Mouse (Mus musculus) liver, postnatal 0 days (tissue): Measurements from ENCODE around the gene Dnm3. TPM values are rescaled to one million over a fixed set of nuclear protein-coding genes. Genes with fewer than 3 reads are reported as not detected.

ENCODE experiments used
- ATAC-seq: fragments of 200-750 bp; cut with Nextera tagmentation; 2 replicates; pipeline ENCODE4 v1.8.0; 2017; ENCODE audit warnings: mild to moderate bottlenecking, moderate library complexity
- DNase-seq: peaks from one replicate; pipeline ENCODE4 v3.0.0-alpha.2; 2016
- H3K27ac ChIP-seq: fragments of 300-500 bp; sonication (generic); 2 replicates; pipeline ENCODE4 v1.5.1; 2014; ENCODE audit warnings: antibody characterized with exemption, moderate library complexity, mild to moderate bottlenecking, low read depth
- H3K27me3 ChIP-seq: fragments of 300-500 bp; sonication (generic); 2 replicates; pipeline ENCODE4 v1.6.1; 2014; ENCODE audit warnings: low read length, control low read depth, mixed read lengths; ENCODE audit not compliant: insufficient read depth
- H3K36me3 ChIP-seq: fragments of 300-500 bp; sonication (generic); replicated peaks from 2 replicates; pipeline ENCODE4 v1.6.1; 2014; ENCODE audit warnings: mild to moderate bottlenecking, control low read depth, low read length, moderate library complexity, mixed read lengths; ENCODE audit not compliant: insufficient read depth
- H3K4me1 ChIP-seq: fragments of 300-500 bp; sonication (generic); 2 replicates; pipeline ENCODE4 v1.6.1; 2014; ENCODE audit warnings: antibody characterized with exemption, mild to moderate bottlenecking, control low read depth; ENCODE audit not compliant: insufficient read depth
- H3K4me2 ChIP-seq: fragments of 300-500 bp; sonication (generic); 2 replicates; pipeline ENCODE4 v1.6.1; 2014; ENCODE audit warnings: low read depth, mild to moderate bottlenecking, low read length, moderate library complexity, mixed read lengths
- H3K4me3 ChIP-seq: fragments of 300-500 bp; sonication (generic); 2 replicates; pipeline ENCODE4 v1.5.1; 2014; ENCODE audit warnings: low read depth, low read length
- H3K9ac ChIP-seq: fragments of 300-500 bp; sonication (generic); replicated peaks from 2 replicates; pipeline ENCODE4 v1.6.1; 2014; ENCODE audit warnings: mild to moderate bottlenecking, moderate library complexity
- H3K9me3 ChIP-seq: fragments of 300-500 bp; sonication (generic); 2 replicates; pipeline ENCODE4 v1.6.1; 2016; ENCODE audit warnings: mild to moderate bottlenecking, control low read depth, low read length, mixed read lengths
- CTCF ChIP-seq: sonication (generic); IDR thresholded peaks from 2 replicates; pipeline ENCODE4 v1.5.1; 2016; ENCODE audit warnings: antibody characterized with exemption, low read depth
- EP300 ChIP-seq: IDR thresholded peaks from 2 replicates; pipeline ENCODE4 v1.6.1; 2016; ENCODE audit warnings: antibody characterized with exemption, low read depth, mild to moderate bottlenecking
- WGBS: fragments of 180-500 bp; shearing (Covaris S2); extraction: QIAGEN DNeasy Blood & Tissue Kit; methylation state at CpG from one replicate; pipeline ENCODE4 v1.1.7; 2014; ENCODE audit not compliant: insufficient replicate concordance; 5-methylcytosine and 5-hydroxymethylcytosine counted together
- polyA plus RNA-seq: library from polyadenylated mRNA; unstranded; fragments of >200 nt; fragmentation: Nextera tagmentation; extraction: Ambion mirVana; gene quantifications from 2 replicates; pipeline ENCODE4 v1.2.1, GENCODE M21; 2015

The Dnm3 gene
- polyA plus RNA-seq, 1 experiment from 2014 or later = 0.14 TPM

DNA sequence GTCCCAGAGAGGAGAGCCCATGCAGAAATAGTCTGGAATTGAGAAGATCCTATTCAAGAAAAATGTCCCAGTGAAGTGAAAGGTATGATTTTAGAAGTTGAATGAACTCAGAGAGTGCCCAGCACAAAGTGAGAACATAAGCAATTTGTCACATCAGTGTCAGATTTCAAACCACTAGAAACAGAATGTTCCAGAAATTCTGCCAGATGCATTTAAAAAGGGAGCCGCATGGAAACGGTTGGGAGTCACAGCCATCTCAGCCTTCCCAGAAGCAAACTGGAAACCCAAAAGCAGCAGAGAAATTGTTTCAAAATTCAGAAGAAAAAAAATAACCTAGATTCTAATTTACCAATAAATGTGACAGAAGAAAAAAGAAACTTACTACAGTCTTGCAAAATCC lies 154.7 kb downstream of the Dnm3 start:
- no peak overlapping the region for H3K9ac ChIP-seq
- no peaks in the 10 kb centered on the region for H3K4me1 ChIP-seq
- no peak overlapping the region for H3K4me2 ChIP-seq
- H3K36me3 ChIP-seq = no peaks in the 10 kb centered on the region
- ATAC-seq (no peak), DNase-seq (no peak)
- H3K4me3 ChIP-seq = no peak overlapping the region
- no peak for TF ChIP-seq CTCF
- TF ChIP-seq EP300 = no peak
- H3K9me3 ChIP-seq = no peaks in the 10 kb centered on the region
- H3K27ac ChIP-seq = no peak overlapping the region
- no peaks in the 10 kb centered on the region for H3K27me3 ChIP-seq
- 65% methylated on average over 2 of the region's 2 CpGs for WGBS

DNA sequence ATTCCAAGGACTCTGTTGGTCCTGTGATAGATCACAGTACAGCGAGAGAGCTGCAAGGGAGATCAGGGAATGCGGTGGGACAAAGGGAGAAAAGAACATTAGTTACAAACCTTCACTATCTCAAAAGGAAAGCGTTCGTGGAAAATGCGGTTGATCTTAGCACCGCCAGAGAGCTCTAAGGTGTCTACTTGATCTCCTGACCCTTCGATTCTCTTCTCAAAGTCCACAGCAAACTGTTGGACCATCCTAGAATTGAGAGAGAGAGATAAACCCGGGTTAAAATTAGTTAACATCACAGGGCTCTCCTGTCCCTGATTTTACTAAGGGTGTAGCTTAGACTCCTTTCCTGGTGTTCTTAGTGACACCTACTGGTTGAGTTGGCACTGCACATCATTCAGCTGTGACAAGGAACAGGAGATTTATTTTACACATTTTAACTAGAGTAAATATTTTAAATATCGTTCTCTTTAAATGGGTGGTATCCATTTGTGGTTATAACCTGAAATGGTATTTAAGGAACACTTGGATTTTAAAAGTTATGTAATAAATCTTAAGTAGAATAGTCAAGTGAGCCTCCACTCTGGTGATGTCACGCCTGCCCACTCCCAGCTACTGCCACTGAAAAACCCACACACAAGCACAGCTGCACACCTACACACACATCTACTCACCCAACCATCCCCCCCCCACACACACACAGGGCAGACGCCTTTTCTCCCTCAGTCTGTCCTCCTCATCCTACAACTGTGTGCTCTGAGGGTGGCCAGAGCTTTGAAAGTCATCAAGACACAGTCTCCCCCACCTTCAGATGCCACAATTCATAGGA lies 164.2 kb downstream of the Dnm3 start:
- Histone ChIP-seq H3K27ac (no peak overlapping the region), H3K27me3 (no peaks in the 10 kb centered on the region), H3K9ac (no peak overlapping the region), H3K4me2 (peak overlapping the region; percentile 28; the same call in 1 of the 2 replicates), H3K4me3 (no peak overlapping the region), H3K9me3 (no peaks in the 10 kb centered on the region), H3K36me3 (no peaks in the 10 kb centered on the region), H3K4me1 (no peaks in the 10 kb centered on the region)
- ATAC-seq (0 out of 2 replicates have a peak, but pooled peaks have one; percentile 40), DNase-seq (peak; percentile 26)
- TF ChIP-seq EP300 = no peak
- TF ChIP-seq CTCF = peak; percentile 85
- WGBS = 47% methylated on average over 11 of the region's 11 CpGs

DNA sequence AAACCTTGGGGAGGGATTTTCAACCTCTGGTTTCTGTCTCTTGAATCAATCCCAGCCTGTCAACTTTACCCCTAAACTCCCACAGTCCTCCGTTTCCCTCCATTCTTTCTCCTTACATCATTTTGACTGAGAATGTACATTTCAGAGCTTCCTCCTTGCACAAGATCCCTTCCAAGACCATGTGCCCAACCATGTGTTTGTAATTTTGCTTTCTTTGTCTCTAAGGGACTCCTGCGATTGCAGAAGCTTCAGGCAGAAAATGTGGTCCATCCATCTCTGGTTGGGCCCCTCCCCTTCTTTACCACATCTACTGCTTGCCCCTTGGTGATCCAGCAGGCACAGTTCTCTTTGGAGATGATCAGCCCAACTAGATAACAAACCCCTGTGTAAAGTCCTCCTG lies 165.2 kb downstream of the Dnm3 start:
- Histone ChIP-seq H3K9ac (no peak overlapping the region), H3K36me3 (no peaks in the 10 kb centered on the region), H3K4me2 (no peak overlapping the region), H3K27ac (no peak overlapping the region), H3K27me3 (no peaks in the 10 kb centered on the region), H3K4me1 (no peaks in the 10 kb centered on the region), H3K9me3 (no peaks in the 10 kb centered on the region), H3K4me3 (no peak overlapping the region)
- TF ChIP-seq CTCF = no peak
- no peak for TF ChIP-seq EP300
- WGBS = 72% methylated on average over 2 of the region's 2 CpGs
- ATAC-seq = no peak
- DNase-seq = no peak

DNA sequence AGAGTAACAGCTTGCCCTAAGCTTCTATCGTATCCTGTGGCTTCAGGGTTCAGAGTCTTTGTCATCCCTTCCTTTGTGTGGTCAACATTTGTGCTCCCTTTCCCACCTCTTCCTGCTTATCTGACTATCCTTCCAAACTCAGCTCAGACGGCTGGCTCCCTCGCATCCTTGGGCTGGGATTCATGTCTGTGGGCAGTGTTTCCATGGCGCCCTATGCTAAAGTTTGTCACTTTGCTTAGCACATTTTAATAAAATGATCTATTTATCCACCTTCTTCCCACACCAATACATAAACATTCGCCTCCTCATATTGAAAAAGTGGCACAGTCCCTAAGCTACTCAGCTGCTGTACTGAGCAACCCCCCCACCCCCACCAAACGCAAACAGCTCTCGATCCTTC lies 165.7 kb downstream of the Dnm3 start:
- H3K4me2 ChIP-seq = no peak overlapping the region
- no peaks in the 10 kb centered on the region for H3K36me3 ChIP-seq
- H3K27me3 ChIP-seq = no peaks in the 10 kb centered on the region
- 65% methylated on average over 7 of the region's 7 CpGs for WGBS
- no peaks in the 10 kb centered on the region for H3K9me3 ChIP-seq
- H3K9ac ChIP-seq = no peak overlapping the region
- TF ChIP-seq EP300 = no peak
- TF ChIP-seq CTCF = no peak
- no peak for DNase-seq
- H3K27ac ChIP-seq = no peak overlapping the region
- no peaks in the 10 kb centered on the region for H3K4me1 ChIP-seq
- ATAC-seq = no peak
- H3K4me3 ChIP-seq = no peak overlapping the region

DNA sequence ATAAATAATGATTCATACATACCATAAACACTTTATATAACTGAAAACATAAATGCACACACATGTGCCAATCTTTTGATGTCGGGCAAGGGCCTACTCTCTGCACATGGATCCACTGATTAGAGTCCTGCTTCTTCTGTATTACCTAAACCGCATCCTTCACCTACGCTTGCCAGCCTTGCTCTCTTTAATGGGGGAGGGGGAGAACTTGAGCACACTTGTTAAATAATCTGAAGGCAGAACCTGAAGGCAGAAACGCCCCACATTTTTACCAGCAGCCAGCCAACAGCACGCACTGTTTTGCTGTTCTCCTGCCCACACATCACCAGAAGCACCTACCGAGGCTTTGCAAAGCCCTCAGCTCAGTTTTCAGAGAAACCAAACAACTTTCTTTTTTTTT lies 172.6 kb downstream of the Dnm3 start:
- TF ChIP-seq EP300 (no peak), CTCF (no peak)
- no peak overlapping the region for H3K4me3 ChIP-seq
- H3K9ac ChIP-seq = no peak overlapping the region
- H3K36me3 ChIP-seq = no peaks in the 10 kb centered on the region
- H3K9me3 ChIP-seq = no peaks in the 10 kb centered on the region
- no peak overlapping the region for H3K27ac ChIP-seq
- H3K4me2 ChIP-seq = no peak overlapping the region
- H3K27me3 ChIP-seq = no peaks in the 10 kb centered on the region
- ATAC-seq (no peak), DNase-seq (no peak)
- no peaks in the 10 kb centered on the region for H3K4me1 ChIP-seq
- WGBS = 77% methylated on average over 6 of the region's 6 CpGs

DNA sequence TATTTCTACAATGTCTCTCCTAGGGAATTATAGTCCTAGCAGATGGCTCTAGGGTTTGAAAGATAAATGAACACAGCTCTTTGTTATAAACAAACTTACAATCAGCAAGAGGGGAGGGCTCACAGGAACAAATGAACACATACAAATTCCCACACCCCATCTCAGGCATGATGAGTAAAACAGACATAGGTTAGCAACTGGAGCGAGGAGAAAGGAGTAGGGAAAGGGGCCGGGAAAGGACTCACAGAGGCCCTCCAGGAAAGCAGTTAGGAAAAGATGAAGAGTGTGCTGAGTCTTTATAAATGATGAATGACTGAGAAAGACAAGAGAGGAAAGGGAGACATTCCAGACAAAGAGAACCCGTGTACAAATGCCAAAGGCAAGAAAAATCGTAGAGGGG lies 175.4 kb downstream of the Dnm3 start:
- Histone ChIP-seq H3K27ac (no peak overlapping the region), H3K4me3 (no peak overlapping the region), H3K36me3 (no peaks in the 10 kb centered on the region), H3K4me1 (no peaks in the 10 kb centered on the region), H3K9me3 (no peaks in the 10 kb centered on the region), H3K4me2 (no peak overlapping the region), H3K9ac (no peak overlapping the region), H3K27me3 (no peaks in the 10 kb centered on the region)
- TF ChIP-seq EP300 = no peak
- no peak for TF ChIP-seq CTCF
- WGBS = 74% methylated on average over 4 of the region's 4 CpGs
- no peak for ATAC-seq
- no peak for DNase-seq
